Mouse (Mus musculus) MEL (cell line): ENCODE measurements around the gene 4931428F04Rik. TPM values are rescaled to one million over a fixed set of nuclear protein-coding genes. Genes with fewer than 3 reads are reported as not detected.

Source experiments
- DNase-seq: peaks from one replicate; pipeline ENCODE4 v3.0.0; 2011; ENCODE audit warnings: low read depth, low spot score
- H3K27ac ChIP-seq: 2 replicates; pipeline ENCODE4 v1.5.1; 2012; ENCODE audit warnings: low read depth, mild to moderate bottlenecking, control low read depth, low read length, moderate library complexity; ENCODE audit not compliant: control insufficient read depth
- H3K27me3 ChIP-seq, 2 experiments: fragments of 150-350 bp in 1 of 2; sonication (generic) in 1 of 2; 2 replicates each; pipeline ENCODE4 v1.6.1; 2012; ENCODE audit warnings: low read length in 2 of 2, mild to moderate bottlenecking in 2 of 2, improper control_type of control experiment in 1 of 2, moderate library complexity in 1 of 2; ENCODE audit not compliant: insufficient read depth in 2 of 2, control insufficient read depth in 1 of 2
- H3K36me3 ChIP-seq, 2 experiments: 2 replicates each; pipeline ENCODE4 v1.6.1; 2012 to 2014; ENCODE audit warnings: low read length in 2 of 2, improper control_type of control experiment in 1 of 2, inconsistent platforms in 1 of 2, mild to moderate bottlenecking in 1 of 2; ENCODE audit not compliant: insufficient read depth in 2 of 2, control insufficient read depth in 1 of 2
- H3K4me1 ChIP-seq, 2 experiments: fragments of 150-350 bp in 1 of 2; sonication (generic) in 1 of 2; 2 replicates each; pipeline ENCODE4 v1.6.1; 2012; ENCODE audit warnings: low read length in 2 of 2, improper control_type of control experiment in 1 of 2, mild to moderate bottlenecking in 1 of 2; ENCODE audit not compliant: insufficient read depth in 2 of 2, control insufficient read depth in 1 of 2
- H3K4me3 ChIP-seq, 2 experiments: fragments of 150-350 bp in 1 of 2; sonication (generic) in 1 of 2; 2 replicates each; pipeline ENCODE4 v1.5.1; 2012; ENCODE audit warnings: low read depth in 2 of 2, low read length in 2 of 2, mild to moderate bottlenecking in 2 of 2, moderate library complexity in 2 of 2, control low read depth in 1 of 2, improper control_type of control experiment in 1 of 2; ENCODE audit not compliant: control insufficient read depth in 1 of 2, insufficient read depth in 1 of 2
- H3K79me2 ChIP-seq: 2 replicates; pipeline ENCODE4 v1.6.1; 2012; ENCODE audit warnings: mild to moderate bottlenecking, low read length, moderate library complexity; ENCODE audit not compliant: control insufficient read depth, poor library complexity, insufficient read depth
- H3K9ac ChIP-seq: 2 replicates; pipeline ENCODE4 v1.6.1; 2012; ENCODE audit warnings: low read depth, mild to moderate bottlenecking, control low read depth, low read length, moderate library complexity; ENCODE audit not compliant: control insufficient read depth, poor library complexity, severe bottlenecking
- H3K9me3 ChIP-seq: fragments of 150-350 bp; sonication (generic); replicated peaks from 2 replicates; pipeline ENCODE4 v1.6.1; 2012; ENCODE audit warnings: mild to moderate bottlenecking, low read length, improper control_type of control experiment, moderate library complexity; ENCODE audit not compliant: insufficient read depth
- CHD1 ChIP-seq: IDR thresholded peaks from 2 replicates; pipeline ENCODE4 v1.6.1; 2012; ENCODE audit warnings: low read depth, mild to moderate bottlenecking, inconsistent platforms, low read length, improper control_type of control experiment
- CHD2 ChIP-seq: IDR thresholded peaks from 2 replicates; pipeline ENCODE4 v1.6.1; 2011; ENCODE audit warnings: low read length, improper control_type of control experiment
- CTCF ChIP-seq, 3 experiments: IDR thresholded peaks in 2 of 3; conservative IDR thresholded peaks in 1 of 3; 2 replicates each; pipeline ENCODE4 v1.5.1; 2011 to 2012; ENCODE audit warnings: low read length in 3 of 3, low read depth in 2 of 3, mild to moderate bottlenecking in 2 of 3, improper control_type of control experiment in 1 of 3, inconsistent platforms in 1 of 3, mixed read lengths in 1 of 3, moderate library complexity in 1 of 3; ENCODE audit not compliant: control insufficient read depth in 1 of 3, insufficient read depth in 1 of 3, poor library complexity in 1 of 3, severe bottlenecking in 1 of 3
- EP300 ChIP-seq, 2 experiments: IDR thresholded peaks; 2 replicates each; pipeline ENCODE4 v1.6.1; 2011; ENCODE audit warnings: improper control_type of control experiment in 2 of 2, low read length in 2 of 2, low read depth in 1 of 2, mild to moderate bottlenecking in 1 of 2
- GATA1 ChIP-seq: IDR thresholded peaks from 2 replicates; pipeline ENCODE4 v1.6.1; 2011; ENCODE audit warnings: low read depth, low read length, improper control_type of control experiment
- HCFC1 ChIP-seq: IDR thresholded peaks from 2 replicates; pipeline ENCODE4 v1.6.1; 2012; ENCODE audit warnings: low read depth, mild to moderate bottlenecking, inconsistent platforms, low read length, improper control_type of control experiment, moderate library complexity
- KAT2A ChIP-seq: conservative IDR thresholded peaks from 2 replicates; pipeline ENCODE4 v1.6.1; 2012; ENCODE audit warnings: low read depth, low read length, improper control_type of control experiment, inconsistent platforms
- MAFK ChIP-seq: IDR thresholded peaks from 2 replicates; pipeline ENCODE4 v1.6.1; 2011; ENCODE audit warnings: low read depth, mild to moderate bottlenecking, low read length, improper control_type of control experiment, borderline replicate concordance
- MXI1 ChIP-seq: IDR thresholded peaks from 2 replicates; pipeline ENCODE4 v1.6.1; 2011; ENCODE audit warnings: mild to moderate bottlenecking, low read depth, low read length, improper control_type of control experiment
- POLR2A ChIP-seq, 2 experiments: IDR thresholded peaks; 2 replicates each; pipeline ENCODE4 v1.6.1; 2011 to 2012; ENCODE audit warnings: low read length in 2 of 2, mild to moderate bottlenecking in 2 of 2, control low read depth in 1 of 2, improper control_type of control experiment in 1 of 2, low read depth in 1 of 2, moderate library complexity in 1 of 2; ENCODE audit not compliant: control insufficient read depth in 1 of 2, insufficient read depth in 1 of 2, poor library complexity in 1 of 2
- POLR2AphosphoS5 ChIP-seq: IDR thresholded peaks from 2 replicates; pipeline ENCODE4 v1.6.1; 2012; ENCODE audit warnings: low read depth, borderline replicate concordance, mild to moderate bottlenecking, inconsistent platforms, low read length, moderate library complexity, mixed read lengths
- SIN3A ChIP-seq: IDR thresholded peaks from 2 replicates; pipeline ENCODE4 v1.6.1; 2012; ENCODE audit warnings: low read length, improper control_type of control experiment, inconsistent platforms
- TAL1 ChIP-seq: IDR thresholded peaks from 2 replicates; pipeline ENCODE4 v1.6.1; 2012; ENCODE audit warnings: mild to moderate bottlenecking, inconsistent platforms, low read length, moderate library complexity, mixed read lengths
- TBP ChIP-seq: IDR thresholded peaks from 2 replicates; pipeline ENCODE4 v1.8.0; 2011; ENCODE audit warnings: low read depth, low read length, improper control_type of control experiment
- UBTF ChIP-seq: IDR thresholded peaks from 2 replicates; pipeline ENCODE4 v1.6.1; 2012; ENCODE audit warnings: low read depth, mild to moderate bottlenecking, inconsistent platforms, low read length, improper control_type of control experiment, moderate library complexity, borderline replicate concordance; ENCODE audit not compliant: insufficient read depth
- USF2 ChIP-seq, 2 experiments: IDR thresholded peaks; 2 replicates each; pipeline ENCODE4 v1.6.1; 2011 to 2012; ENCODE audit warnings: improper control_type of control experiment in 2 of 2, low read length in 2 of 2, borderline replicate concordance in 1 of 2, inconsistent platforms in 1 of 2, low read depth in 1 of 2, mild to moderate bottlenecking in 1 of 2; ENCODE audit not compliant: insufficient read depth in 1 of 2
- ZC3H11A ChIP-seq: IDR thresholded peaks from 2 replicates; pipeline ENCODE4 v1.6.1; 2012; ENCODE audit warnings: low read depth, mild to moderate bottlenecking, inconsistent platforms, low read length, improper control_type of control experiment
- ZNF384 ChIP-seq: IDR thresholded peaks from 2 replicates; pipeline ENCODE4 v1.6.1; 2012; ENCODE audit warnings: low read depth, mild to moderate bottlenecking, inconsistent platforms, low read length, improper control_type of control experiment
- polyA plus RNA-seq, 2 experiments: library from polyadenylated mRNA; stranded (reverse) in 1 of 2; unstranded in 1 of 2; fragments of >175 nt in 1 of 2; fragments of >200 nt in 1 of 2; gene quantifications; 2 replicates each; pipeline versions ENCODE4 v1.2.1 to v1.2.4; 2012; ENCODE audit warnings: low replicate concordance in 2 of 2, low read depth in 1 of 2; ENCODE audit not compliant: insufficient read length in 2 of 2, insufficient read depth in 1 of 2, missing spikeins in 1 of 2
- total RNA-seq: library from RNA; depleted of rRNA; stranded (reverse); fragments of 300-350 nt; gene quantifications from 2 replicates; pipeline ENCODE4 v1.2.3, GENCODE M21; 2012

The 4931428F04Rik gene
- total and polyA plus RNA-seq, 3 experiments = 8.2 to 13.0 TPM; not detected in 1

- Histone ChIP-seq H3K27ac (peak overlapping the region; percentile 49), H3K27me3 (no peaks in the 10 kb centered on the region), H3K9ac (no peak overlapping the region), H3K4me3 (no peak overlapping the region), H3K36me3 (peaks cover 0 to 17% of the 10 kb centered on the region in 2 experiments; a peak in 2 of 4 replicates), H3K9me3 (no peaks in the 10 kb centered on the region), H3K4me1 (peaks cover 0 to 30% of the 10 kb centered on the region in 2 experiments; a peak in 2 of 4 replicates), H3K79me2 (peaks cover 15% of the 10 kb centered on the region)
- DNase-seq = peak; percentile 84
- TF ChIP-seq MAFK = no peak
- 0 out of 2 replicates have a peak, but pooled peaks have one; percentile 10 for TF ChIP-seq TAL1
- 0 out of 2 replicates have a peak, but pooled peaks have one; percentile 40 for TF ChIP-seq TBP
- peak; percentile 7 to 18 (median 17); a peak in 2 of 6 replicates for TF ChIP-seq CTCF (IDR thresholded peaks at IDR 0.05 in 2 of 3, conservative IDR thresholded peaks at IDR 0.05 in 1 of 3; ENCODE audit: control insufficient read depth in 1 of 3, insufficient read depth in 1 of 3, low read depth in 2 of 3, low read length in 3 of 3, poor library complexity in 1 of 3, severe bottlenecking in 1 of 3)
- 0 out of 4 replicates have a peak, but pooled peaks of 1 of the 2 experiments have one; percentile 17 for TF ChIP-seq POLR2A (IDR thresholded peaks at IDR 0.05; ENCODE audit: control insufficient read depth in 1 of 2, insufficient read depth in 1 of 2, low read depth in 1 of 2, low read length in 2 of 2, poor library complexity in 1 of 2)
- no peak for TF ChIP-seq MXI1
- no peak for TF ChIP-seq POLR2AphosphoS5
- TF ChIP-seq SIN3A = 0 out of 2 replicates have a peak, but pooled peaks have one; percentile 36
- TF ChIP-seq CHD1 = no peak
- TF ChIP-seq GATA1 = 0 out of 2 replicates have a peak, but pooled peaks have one; percentile 18
- no peak for TF ChIP-seq HCFC1
- no peak for TF ChIP-seq USF2 (IDR thresholded peaks at IDR 0.05; ENCODE audit: borderline replicate concordance in 1 of 2, insufficient read depth in 1 of 2, low read depth in 1 of 2, low read length in 2 of 2)
- TF ChIP-seq EP300 (IDR thresholded peaks at IDR 0.05; ENCODE audit: low read depth in 1 of 2, low read length in 2 of 2) = peak; percentile 49 to 63
- TF ChIP-seq CHD2 = no peak
- TF ChIP-seq ZC3H11A = no peak
- TF ChIP-seq ZNF384 = peak; percentile 60
- TF ChIP-seq KAT2A = no peak
- no peak for TF ChIP-seq UBTF
Observed at GRCm38 (mm10) chr8:105261326-105261980, 28.2 kb downstream of the 4931428F04Rik start.
